Mouse (Mus musculus): ENCODE data around the gene Dnah2.

The Dnah2 gene

DNA sequence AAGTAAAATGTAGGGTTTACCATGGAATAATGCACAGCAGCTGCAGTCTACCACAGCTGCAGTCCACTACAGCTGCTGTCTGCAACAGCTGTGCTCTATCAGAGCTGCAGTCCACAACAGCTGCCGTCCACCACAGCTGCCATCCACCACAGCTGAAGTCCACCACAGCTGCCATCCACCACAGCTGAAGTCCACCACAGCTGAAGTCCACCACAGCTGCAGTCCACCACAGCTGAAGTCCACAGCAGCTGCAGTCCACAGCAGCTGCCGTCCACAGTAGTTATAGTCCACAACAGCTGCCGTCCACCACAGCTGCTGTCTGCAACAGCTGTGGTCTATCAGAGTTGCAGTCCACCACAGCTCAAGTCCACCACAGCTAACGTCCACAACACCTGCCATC lies 89.0 kb downstream of the Dnah2 start:
- no peak for DNase-seq

DNA sequence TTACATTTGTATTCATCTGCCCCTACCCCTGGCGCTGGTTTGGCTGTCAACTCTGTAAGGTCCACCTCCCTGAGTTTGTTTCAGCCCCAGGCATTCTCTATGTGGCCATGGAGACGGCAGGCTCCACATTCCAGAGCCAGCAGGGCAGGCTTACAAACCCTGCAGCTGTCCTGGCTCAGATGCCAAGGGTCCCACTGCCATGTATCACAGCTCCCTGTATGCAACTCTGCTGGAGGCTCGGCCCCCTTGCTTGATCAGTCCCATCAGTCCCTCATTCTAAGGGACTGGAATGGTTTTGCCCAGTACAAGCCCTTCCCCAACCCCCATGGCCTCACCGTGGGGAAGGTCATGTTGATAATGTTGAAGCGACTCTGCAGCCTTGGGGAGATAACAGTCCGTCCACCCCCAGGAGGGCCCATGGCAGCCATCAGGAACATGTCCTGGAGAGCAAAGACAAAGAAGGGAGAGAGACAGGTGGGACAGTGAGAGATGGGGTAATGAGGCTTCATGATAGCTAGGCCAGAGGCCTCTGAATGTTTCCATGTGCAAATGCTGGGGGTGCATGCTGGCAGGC lies 91.8 kb downstream of the Dnah2 start:
- no peak for DNase-seq

- DNase-seq: no peak
These were observed 96.6 kb downstream of the Dnah2 start for GRCm38 (mm10) chr11:69452114-69452867.

DNA sequence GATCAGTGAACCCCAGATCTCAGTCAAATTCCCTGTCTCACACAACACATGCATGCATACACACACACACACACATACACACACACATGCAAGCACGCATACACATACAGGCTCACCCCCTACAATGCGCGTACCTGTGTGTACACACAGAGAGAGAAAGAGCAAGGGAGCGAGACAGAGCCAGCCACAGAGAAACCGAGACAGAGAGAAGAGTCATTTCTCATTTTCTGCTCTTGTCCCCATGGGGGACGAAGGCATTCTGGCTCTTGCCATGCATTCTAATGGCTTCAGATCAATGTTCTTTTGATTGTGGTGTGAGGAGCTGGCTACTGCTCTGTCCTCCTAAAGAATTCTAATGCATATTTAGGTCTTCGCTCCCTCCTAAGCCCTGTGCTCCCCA lies 101.6 kb downstream of the Dnah2 start:
- no peak for DNase-seq

DNA sequence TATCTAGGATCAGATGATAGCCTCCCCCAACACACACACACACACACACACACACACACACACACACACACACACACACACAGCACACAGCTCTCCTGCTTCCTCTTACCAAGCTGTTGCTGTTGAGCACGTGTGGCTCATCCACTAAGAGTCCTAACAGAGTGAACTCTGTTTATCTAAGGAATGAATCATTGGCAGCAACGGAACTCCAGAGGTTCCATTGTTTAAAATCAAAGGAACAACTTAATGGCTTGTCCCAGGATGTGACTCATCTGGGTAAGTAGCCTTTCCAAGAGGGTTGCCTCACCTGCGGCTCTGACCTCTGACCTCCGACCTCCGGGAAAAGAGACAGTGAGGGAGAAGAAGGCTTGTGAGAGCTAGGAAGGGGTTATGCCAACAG lies 105.6 kb downstream of the Dnah2 start:
- DNase-seq: no peak

DNA sequence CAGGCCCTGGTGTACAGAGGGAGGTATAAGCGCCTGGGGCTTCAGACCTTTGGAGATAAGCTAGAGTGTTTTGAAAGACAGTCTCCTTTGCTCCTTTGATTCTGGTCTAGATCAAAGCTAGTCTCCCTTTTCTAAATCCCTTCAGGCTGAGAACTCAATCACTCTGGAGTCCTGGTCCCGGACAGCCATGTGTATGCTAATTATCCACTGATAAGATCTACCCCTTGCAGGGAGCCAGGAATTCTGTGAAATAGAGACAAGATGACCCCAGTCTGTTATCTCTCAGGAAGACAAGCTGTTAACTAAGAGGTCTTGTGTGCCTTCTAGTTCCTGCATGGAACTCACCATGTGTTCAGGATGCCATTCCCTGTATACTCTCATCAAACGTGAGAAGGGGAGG lies 111.6 kb downstream of the Dnah2 start:
- DNase-seq: no peak

DNA sequence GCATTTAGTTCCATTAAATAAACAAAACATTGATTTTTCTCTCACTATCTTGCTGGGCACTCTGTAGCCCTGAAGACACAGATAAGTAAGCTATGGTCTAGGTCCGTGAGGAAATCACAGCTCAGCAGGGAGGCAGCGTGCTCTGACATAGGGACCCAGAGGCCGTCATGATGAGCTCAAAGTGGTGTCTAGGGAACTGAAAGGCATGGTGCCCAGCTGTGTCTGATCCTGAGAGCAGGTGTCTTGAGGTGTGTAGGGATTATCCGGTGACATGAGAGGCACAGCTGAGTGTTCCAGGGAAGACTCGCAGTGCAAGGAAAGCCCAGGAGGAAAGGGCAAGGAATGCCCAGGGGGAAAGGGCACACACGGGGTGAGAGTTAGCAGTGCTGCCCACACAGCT lies 115.7 kb downstream of the Dnah2 start:
- DNase-seq: no peak

- no peak for DNase-seq
These were observed 116.3 kb downstream of the Dnah2 start for GRCm38 (mm10) chr11:69432640-69432982.

- DNase-seq: peak; percentile 80 to 85
These were observed 116.9 kb downstream of the Dnah2 start for GRCm38 (mm10) chr11:69431829-69432639.

- DNase-seq: no peak
These were observed 118.3 kb downstream of the Dnah2 start for GRCm38 (mm10) chr11:69430631-69431030.

- no peak for DNase-seq
These were observed 119.6 kb downstream of the Dnah2 start for GRCm38 (mm10) chr11:69429313-69429712.

- DNase-seq: peak in 1 of 2 experiments; percentile 33
These were observed 120.2 kb downstream of the Dnah2 start for GRCm38 (mm10) chr11:69428751-69429150.

DNA sequence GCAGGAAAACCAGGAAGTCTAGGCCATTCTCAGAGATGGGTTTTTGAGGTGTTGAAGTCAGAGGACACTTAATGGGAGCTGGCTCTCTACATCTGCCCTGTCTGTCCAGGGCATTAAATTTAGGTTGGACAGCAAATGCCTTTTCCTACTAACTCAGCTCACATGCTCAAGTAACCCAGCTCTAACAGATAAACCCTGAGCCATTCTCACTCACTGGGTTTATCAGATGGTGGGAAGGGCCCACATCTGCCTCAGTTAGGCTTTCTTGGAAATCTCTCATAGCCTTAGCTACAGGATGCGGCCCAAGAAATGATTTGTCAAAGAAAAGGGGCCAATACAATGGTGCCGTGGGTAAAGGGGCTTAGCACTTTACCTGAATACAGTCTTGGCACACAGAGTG lies 122.7 kb downstream of the Dnah2 start:
- DNase-seq: no peak

GRCm38 (mm10) chr11:69423885-69424284 lies 125.0 kb downstream of the Dnah2 start:
- DNase-seq: no peak

DNA sequence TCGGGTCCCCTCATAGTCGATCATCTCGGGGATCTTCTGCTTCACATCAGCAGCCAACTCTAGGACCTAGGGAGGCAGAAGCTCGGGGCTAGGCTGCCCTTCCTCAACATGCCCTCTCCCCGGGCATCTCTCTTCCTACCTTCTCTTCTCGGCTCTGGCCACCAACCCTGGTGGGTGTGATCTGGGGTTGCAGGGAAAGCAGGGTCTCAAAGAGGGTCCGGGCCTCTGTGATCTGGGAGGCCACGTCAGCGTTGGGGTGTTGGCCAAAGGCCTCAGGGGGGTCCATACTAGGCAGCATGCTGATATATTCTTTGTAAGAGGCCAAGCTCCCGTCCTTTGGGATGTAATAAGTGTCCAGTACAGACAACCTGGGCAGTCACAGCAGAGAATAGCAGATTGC lies 126.1 kb downstream of the Dnah2 start:
- DNase-seq: no peak

DNA sequence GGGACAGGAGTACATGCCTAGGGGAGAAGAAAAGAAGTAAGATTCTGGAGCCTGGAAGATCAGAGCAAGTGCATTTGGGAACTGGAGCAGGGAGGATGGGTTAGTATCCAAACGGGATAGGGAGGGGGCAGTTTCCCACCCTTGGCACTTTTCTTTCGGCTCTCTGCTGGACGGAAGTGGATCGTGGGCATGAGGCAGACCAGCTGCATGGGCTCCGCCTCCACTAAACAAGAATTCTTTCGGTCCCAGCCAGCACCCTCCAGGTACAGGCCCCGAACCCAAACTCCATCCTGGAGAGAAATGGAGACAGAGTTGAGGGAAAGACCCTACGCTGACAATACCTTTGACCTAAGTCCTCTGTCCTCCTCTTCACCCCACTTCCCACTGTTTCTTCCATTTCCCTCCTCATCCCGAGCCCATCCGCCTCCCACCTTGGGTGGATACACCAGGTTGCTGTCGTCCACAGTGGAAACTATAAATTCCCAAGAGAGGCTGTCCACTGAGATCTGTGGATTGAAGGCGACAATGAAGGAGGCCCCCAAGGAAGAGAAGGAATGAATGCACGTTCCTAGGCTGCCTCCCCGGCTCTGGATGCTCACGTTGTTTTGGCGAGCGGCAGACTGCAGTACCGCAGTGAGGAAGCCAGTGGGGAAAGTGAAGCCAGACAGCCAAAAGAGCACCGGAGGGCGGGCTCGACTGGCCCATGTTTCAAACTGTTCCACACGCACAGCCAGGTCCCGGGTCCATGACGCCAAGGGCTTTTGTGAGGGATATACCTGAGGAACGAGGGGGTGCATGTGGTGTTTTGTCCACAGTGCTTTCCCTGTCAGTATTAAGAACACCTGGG lies 127.6 kb downstream of the Dnah2 start:
- no peak for DNase-seq

DNA sequence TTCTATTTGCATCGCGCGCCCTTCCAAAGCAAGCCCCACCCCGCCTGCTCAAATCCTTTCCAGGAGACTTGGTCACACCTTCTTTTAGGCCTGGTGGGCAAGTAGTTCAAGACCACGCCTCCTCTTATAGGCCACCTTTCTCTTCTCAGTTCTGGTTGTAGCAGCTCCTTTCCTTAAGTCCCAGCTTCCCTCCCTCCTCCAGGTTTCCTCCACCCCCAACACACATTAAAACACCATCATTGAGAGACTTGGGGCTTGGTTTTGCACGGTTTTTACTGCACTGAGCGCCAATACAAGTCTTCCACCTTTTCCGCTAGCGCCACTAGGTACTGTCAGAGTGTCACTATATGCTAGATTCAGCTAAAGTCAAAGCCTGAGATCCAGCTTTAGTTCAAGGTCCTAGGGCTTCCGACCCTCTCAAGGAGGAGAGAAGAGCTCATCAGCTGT lies 128.3 kb downstream of the Dnah2 start:
- DNase-seq: no peak

DNA sequence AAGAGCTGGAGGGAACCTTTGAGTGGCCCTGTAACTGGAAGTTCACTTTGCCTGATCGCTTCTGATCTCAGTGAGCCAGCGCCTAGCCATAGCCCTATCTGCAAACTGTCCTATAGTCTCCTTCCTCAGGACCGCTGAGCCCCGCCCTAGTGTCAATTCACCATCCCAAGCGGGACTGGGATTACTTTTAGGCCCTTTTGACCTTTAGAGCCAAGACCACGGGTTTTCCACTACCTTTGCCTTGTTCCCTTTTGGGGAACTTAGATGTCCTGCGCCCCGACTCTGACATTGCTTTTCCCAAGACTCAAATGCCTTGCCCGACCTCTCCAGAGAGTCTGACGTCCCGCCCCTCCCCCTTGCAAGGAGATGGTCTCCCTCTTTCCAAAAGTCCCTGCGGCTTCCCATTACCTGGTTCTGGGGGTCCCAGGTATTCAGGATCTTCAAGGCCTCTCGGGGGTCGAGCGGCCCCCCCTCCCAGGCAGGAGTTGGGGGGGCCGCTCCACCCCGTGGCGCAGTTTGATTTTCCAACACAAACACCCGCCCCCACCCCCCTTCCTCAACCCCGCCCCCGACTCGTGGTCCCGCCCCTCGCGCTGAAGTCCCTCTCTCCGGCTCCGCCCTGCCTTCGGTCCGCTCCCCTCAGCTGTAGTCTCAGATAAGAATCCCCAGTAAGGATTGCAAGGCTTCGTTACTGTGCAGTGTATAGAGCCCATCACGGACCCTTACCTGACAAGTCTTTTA lies 128.9 kb downstream of the Dnah2 start:
- DNase-seq: peak; percentile 51 to 59

DNA sequence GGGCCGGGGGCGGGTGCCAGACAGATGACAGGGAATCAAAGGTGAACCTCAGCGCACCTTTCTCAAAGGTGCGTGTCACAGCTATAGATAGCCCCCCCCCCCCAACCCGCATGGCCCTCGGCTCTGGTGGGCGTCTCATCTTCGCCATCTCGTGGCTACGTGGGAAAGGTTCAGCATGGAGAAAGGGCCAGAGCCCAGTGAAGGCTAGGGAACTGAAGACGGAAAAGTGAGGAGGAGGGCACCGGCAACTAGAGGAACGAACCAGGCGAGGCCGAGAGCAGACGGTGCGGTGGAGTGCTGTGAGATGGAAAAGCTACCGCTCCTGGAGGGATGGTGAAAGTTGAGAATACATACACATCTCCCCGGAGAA lies 129.5 kb downstream of the Dnah2 start:
- peak in 1 of 2 experiments; percentile 48 for DNase-seq

DNA sequence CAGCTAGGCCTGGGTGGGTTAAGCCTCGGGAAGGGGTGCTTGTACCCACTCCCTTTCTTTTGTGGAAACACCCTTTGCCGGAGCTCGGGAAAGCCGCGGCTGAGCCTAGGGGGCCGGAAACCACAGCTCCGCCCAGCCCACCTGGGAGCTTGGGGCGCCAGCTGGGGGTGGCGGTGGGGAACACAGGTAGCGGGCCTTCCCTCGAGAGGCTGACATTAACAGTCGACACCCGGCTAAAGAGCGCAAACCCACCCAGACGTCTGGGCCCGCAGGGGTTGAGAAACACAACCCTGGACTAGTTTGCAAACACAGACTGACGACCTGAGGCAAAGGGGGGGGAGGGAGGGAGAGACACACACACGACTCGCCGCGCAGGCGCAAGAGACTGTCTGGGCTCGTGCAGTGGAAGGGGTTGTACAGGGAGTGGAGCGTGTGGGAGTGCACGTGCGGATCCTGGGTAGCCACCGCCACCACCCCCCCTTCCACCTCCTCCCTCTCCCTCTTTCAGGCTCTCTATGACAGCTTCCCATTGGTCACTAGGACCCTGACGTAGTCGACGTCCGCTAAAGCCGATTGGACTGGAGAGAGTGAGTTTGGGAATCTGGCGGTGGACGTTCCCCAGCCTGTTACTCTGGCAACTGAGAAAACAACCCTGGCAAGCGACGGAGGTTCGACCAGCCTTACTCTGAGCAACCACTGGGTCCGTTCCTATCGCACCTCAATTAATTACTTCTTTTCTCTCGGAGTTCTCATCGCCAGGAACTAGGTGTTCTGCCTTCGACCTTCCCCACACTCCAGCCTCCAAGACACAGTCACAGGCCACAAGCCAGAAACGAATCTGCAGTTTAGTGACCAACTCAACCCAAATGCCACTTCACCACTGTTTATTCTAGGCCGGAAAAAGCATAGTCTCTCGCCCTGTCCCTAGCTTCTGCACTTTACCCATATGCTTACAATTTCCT lies 130.1 kb downstream of the Dnah2 start:
- peak; percentile 71 to 74 for DNase-seq

All from B cell, adult 2 months (primary cell).